Mouse (Mus musculus): ENCODE data around the gene Ctsw. TPM values are rescaled to one million over a fixed set of nuclear protein-coding genes. Genes with fewer than 3 reads are reported as not detected.

Ctsw gene
- polyA plus RNA-seq, 1 experiment: 7.2 TPM

DNA sequence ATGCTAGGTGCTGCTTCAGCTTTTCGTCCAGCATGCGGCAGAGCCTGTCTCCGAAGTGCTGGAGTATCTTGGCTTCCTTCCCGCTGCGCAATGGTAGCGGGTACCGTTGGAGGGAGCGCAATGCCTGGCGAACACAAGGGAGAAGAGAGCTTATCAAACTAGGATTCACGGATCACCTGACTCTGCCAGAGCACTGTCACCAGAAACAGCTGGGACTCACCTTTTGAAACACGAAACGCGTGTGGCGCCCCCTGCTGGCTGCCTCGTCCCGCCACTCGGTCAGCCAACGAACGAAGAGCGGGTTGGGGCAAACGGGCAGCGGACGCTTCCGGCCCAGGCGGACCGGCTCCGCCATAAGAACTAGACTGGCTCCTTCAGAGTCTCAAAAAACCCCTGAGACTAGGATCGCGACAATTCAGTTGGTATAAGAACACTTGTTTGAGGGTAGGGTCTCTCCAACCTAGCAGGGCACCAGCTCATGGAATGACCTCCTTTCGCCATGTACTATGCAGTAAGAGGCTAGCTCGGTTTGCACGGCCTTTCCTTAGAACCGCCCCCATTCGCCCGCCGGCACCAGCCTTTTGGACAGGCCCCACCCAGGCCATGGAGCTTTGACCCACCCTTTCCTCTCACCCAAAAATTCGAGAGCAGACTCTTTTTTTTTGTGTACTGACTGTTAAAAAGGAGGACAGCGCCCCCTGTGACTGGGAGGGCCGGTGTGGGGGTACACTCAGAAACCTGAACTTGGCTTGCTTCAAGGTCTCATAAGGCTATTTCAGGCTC is 19.7 kb upstream of the Ctsw start, which contains the start of gene Mus81:
Gene Mus81 (minus strand): TSS at position 635 of the 783 bp plus-strand sequence.
- peak within 1 kb of the TSS; percentile 98 for H3K4me2 ChIP-seq (ENCODE audit: low read depth)
- no peaks in the 10 kb centered on the region for H3K27me3 ChIP-seq (ENCODE audit: control insufficient read depth, insufficient read depth, insufficient read length)
- H3ac ChIP-seq (ENCODE audit: control insufficient read depth, insufficient read length): peak within 1 kb of the TSS; percentile 35
- H3K79me2 ChIP-seq (ENCODE audit: control insufficient read depth, insufficient read depth): peaks cover 36% of the 10 kb centered on the region
- H3K4me3 ChIP-seq: peak within 1 kb of the TSS; percentile 85
- TF ChIP-seq REST (IDR thresholded peaks at IDR 0.05; ENCODE audit: insufficient read depth, insufficient read length) (no peak), TCF12 (IDR thresholded peaks at IDR 0.05; ENCODE audit: insufficient read depth, poor library complexity, severe bottlenecking) (no peak), MAX (IDR thresholded peaks at IDR 0.05; ENCODE audit: low read depth) (no peak), CEBPB (IDR thresholded peaks at IDR 0.05; ENCODE audit: insufficient read depth, poor library complexity, severe bottlenecking) (no peak), SRF (IDR thresholded peaks at IDR 0.05; ENCODE audit: control insufficient read depth, insufficient read length, low read depth) (peak; percentile 33), E2F4 (IDR thresholded peaks at IDR 0.05; ENCODE audit: insufficient read depth) (no peak), MYOG (IDR thresholded peaks at IDR 0.05; ENCODE audit: control insufficient read depth in 1 of 3, insufficient read depth in 1 of 3, insufficient read length in 2 of 3, low read depth in 2 of 3) (peak; percentile 36 to 80 (median 46)), MYOD1 (IDR thresholded peaks at IDR 0.05; ENCODE audit: control insufficient read depth in 1 of 3, insufficient read length in 2 of 3, low read depth in 2 of 3) (peak in 1 of 3 experiments; percentile 81), POLR2A (IDR thresholded peaks at IDR 0.05; ENCODE audit: insufficient read length, low read depth) (peak; percentile 84), TCF3 (IDR thresholded peaks at IDR 0.05; ENCODE audit: insufficient read length, low read depth) (no peak), POLR2AphosphoS2 (IDR thresholded peaks at IDR 0.05; ENCODE audit: insufficient read length, low read depth) (peak; percentile 79), USF1 (IDR thresholded peaks at IDR 0.05; ENCODE audit: low read depth) (peak; percentile 14)
- H3K36me3 ChIP-seq (ENCODE audit: control insufficient read depth, insufficient read depth): peaks cover 28% of the 10 kb centered on the region

DNA sequence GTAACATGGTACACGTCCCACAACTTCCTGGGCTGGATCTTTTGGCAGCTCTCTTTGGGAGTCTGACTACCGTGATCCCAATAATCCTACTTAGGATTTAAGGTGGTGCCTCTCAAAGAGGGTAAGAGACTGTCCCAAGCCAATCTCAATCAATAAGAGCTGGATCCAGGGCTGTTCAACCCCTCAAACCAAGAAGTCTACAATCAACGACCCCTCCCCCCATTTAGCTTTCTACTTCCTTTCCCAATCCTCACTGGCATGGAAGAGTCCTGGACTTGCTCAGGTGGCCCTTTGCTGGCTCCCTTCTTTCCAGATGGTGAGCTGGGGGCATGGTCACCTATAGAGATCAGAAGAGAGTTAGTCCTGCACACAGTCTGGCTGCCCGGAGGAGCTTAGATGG is 18.5 kb upstream of the Ctsw start:
- H3K27me3 ChIP-seq (ENCODE audit: control insufficient read depth, insufficient read depth, insufficient read length): no peaks in the 10 kb centered on the region
- peaks cover 24% of the 10 kb centered on the region for H3K79me2 ChIP-seq (ENCODE audit: control insufficient read depth, insufficient read depth)
- no peak for TF ChIP-seq MAX (IDR thresholded peaks at IDR 0.05; ENCODE audit: low read depth)
- no peak for TF ChIP-seq USF1 (IDR thresholded peaks at IDR 0.05; ENCODE audit: low read depth)
- no peak for TF ChIP-seq SRF (IDR thresholded peaks at IDR 0.05; ENCODE audit: control insufficient read depth, insufficient read length, low read depth)
- TF ChIP-seq MYOG (IDR thresholded peaks at IDR 0.05; ENCODE audit: control insufficient read depth in 1 of 3, insufficient read depth in 1 of 3, insufficient read length in 2 of 3, low read depth in 2 of 3): no peak
- no peak for TF ChIP-seq POLR2A (IDR thresholded peaks at IDR 0.05; ENCODE audit: insufficient read length, low read depth)
- no peak for TF ChIP-seq TCF3 (IDR thresholded peaks at IDR 0.05; ENCODE audit: insufficient read length, low read depth)
- TF ChIP-seq REST (IDR thresholded peaks at IDR 0.05; ENCODE audit: insufficient read depth, insufficient read length): no peak
- no peak for TF ChIP-seq MYOD1 (IDR thresholded peaks at IDR 0.05; ENCODE audit: control insufficient read depth in 1 of 3, insufficient read length in 2 of 3, low read depth in 2 of 3)
- TF ChIP-seq POLR2AphosphoS2 (IDR thresholded peaks at IDR 0.05; ENCODE audit: insufficient read length, low read depth): no peak
- TF ChIP-seq TCF12 (IDR thresholded peaks at IDR 0.05; ENCODE audit: insufficient read depth, poor library complexity, severe bottlenecking): no peak
- TF ChIP-seq CEBPB (IDR thresholded peaks at IDR 0.05; ENCODE audit: insufficient read depth, poor library complexity, severe bottlenecking): no peak
- no peak for TF ChIP-seq E2F4 (IDR thresholded peaks at IDR 0.05; ENCODE audit: insufficient read depth)
- H3K4me3 ChIP-seq: peak overlapping the region; percentile 85
- H3K4me2 ChIP-seq (ENCODE audit: low read depth): peak overlapping the region; percentile 82
- H3ac ChIP-seq (ENCODE audit: control insufficient read depth, insufficient read length): no peak overlapping the region
- peaks cover 19% of the 10 kb centered on the region for H3K36me3 ChIP-seq (ENCODE audit: control insufficient read depth, insufficient read depth)

DNA sequence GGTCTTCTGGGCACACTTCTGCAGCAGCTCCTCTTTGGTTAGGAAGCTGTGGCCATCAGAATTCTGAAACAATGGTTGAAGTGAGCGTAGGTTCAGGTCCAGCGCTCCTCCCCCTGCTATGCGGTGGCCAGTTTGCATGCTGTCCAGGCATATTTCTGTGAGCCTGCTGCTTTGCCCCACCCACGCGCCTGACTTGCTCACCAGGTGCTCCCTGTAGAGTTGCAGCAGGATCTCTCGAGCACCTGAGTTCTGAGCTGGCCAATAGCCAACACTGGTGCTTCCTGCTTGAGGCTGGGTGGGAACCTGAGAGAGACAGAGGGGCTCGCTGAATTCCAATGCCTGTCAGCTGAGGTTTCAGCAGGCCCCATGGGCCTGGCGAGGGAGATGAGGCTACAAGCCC is 18.0 kb upstream of the Ctsw start:
- Histone ChIP-seq H3K4me3 (peak overlapping the region; percentile 85), H3K79me2 (ENCODE audit: control insufficient read depth, insufficient read depth) (peaks cover 19% of the 10 kb centered on the region), H3K4me2 (ENCODE audit: low read depth) (peak overlapping the region; percentile 82), H3K36me3 (ENCODE audit: control insufficient read depth, insufficient read depth) (peaks cover 18% of the 10 kb centered on the region), H3K27me3 (ENCODE audit: control insufficient read depth, insufficient read depth, insufficient read length) (no peaks in the 10 kb centered on the region), H3ac (ENCODE audit: control insufficient read depth, insufficient read length) (no peak overlapping the region)
- TF ChIP-seq USF1 (IDR thresholded peaks at IDR 0.05; ENCODE audit: low read depth): no peak
- no peak for TF ChIP-seq TCF3 (IDR thresholded peaks at IDR 0.05; ENCODE audit: insufficient read length, low read depth)
- no peak for TF ChIP-seq TCF12 (IDR thresholded peaks at IDR 0.05; ENCODE audit: insufficient read depth, poor library complexity, severe bottlenecking)
- no peak for TF ChIP-seq POLR2A (IDR thresholded peaks at IDR 0.05; ENCODE audit: insufficient read length, low read depth)
- TF ChIP-seq MYOD1 (IDR thresholded peaks at IDR 0.05; ENCODE audit: control insufficient read depth in 1 of 3, insufficient read length in 2 of 3, low read depth in 2 of 3): no peak
- TF ChIP-seq REST (IDR thresholded peaks at IDR 0.05; ENCODE audit: insufficient read depth, insufficient read length): no peak
- no peak for TF ChIP-seq MAX (IDR thresholded peaks at IDR 0.05; ENCODE audit: low read depth)
- peak; percentile 63 for TF ChIP-seq POLR2AphosphoS2 (IDR thresholded peaks at IDR 0.05; ENCODE audit: insufficient read length, low read depth)

DNA sequence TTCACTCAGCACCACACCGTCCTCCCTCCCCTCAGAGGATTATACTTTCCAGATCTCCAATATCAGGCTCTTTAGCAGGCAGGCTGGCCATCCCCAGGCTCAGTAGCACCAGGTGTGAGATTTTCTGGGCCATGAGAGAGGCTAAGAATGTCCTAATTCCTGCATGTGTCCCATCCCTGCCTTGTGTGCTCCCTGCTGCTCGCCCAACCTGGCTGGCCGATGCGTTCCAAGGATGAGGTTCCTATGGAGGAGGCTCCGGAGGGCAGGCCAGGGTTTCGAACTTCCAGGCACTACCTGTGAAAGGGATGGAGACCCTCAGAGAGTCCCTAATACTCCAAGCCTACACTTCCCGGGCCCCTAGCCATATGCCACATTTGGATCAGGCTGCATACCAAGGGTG is 17.5 kb upstream of the Ctsw start:
- H3K36me3 ChIP-seq (ENCODE audit: control insufficient read depth, insufficient read depth): peaks cover 22% of the 10 kb centered on the region

More for the DNA sequence above, 17.5 kb upstream of the Ctsw start:
- Histone ChIP-seq H3ac (ENCODE audit: control insufficient read depth, insufficient read length) (no peak overlapping the region), H3K27me3 (ENCODE audit: control insufficient read depth, insufficient read depth, insufficient read length) (no peaks in the 10 kb centered on the region), H3K4me3 (no peak overlapping the region), H3K4me2 (ENCODE audit: low read depth) (no peak overlapping the region), H3K79me2 (ENCODE audit: control insufficient read depth, insufficient read depth) (peaks cover 15% of the 10 kb centered on the region)
- TF ChIP-seq TCF12 (IDR thresholded peaks at IDR 0.05; ENCODE audit: insufficient read depth, poor library complexity, severe bottlenecking) (no peak), SRF (IDR thresholded peaks at IDR 0.05; ENCODE audit: control insufficient read depth, insufficient read length, low read depth) (no peak), E2F4 (IDR thresholded peaks at IDR 0.05; ENCODE audit: insufficient read depth) (no peak), CEBPB (IDR thresholded peaks at IDR 0.05; ENCODE audit: insufficient read depth, poor library complexity, severe bottlenecking) (no peak), POLR2AphosphoS2 (IDR thresholded peaks at IDR 0.05; ENCODE audit: insufficient read length, low read depth) (no peak), REST (IDR thresholded peaks at IDR 0.05; ENCODE audit: insufficient read depth, insufficient read length) (no peak), POLR2A (IDR thresholded peaks at IDR 0.05; ENCODE audit: insufficient read length, low read depth) (no peak), MYOG (IDR thresholded peaks at IDR 0.05; ENCODE audit: control insufficient read depth in 1 of 3, insufficient read depth in 1 of 3, insufficient read length in 2 of 3, low read depth in 2 of 3) (no peak), MYOD1 (IDR thresholded peaks at IDR 0.05; ENCODE audit: control insufficient read depth in 1 of 3, insufficient read length in 2 of 3, low read depth in 2 of 3) (no peak), TCF3 (IDR thresholded peaks at IDR 0.05; ENCODE audit: insufficient read length, low read depth) (no peak), USF1 (IDR thresholded peaks at IDR 0.05; ENCODE audit: low read depth) (no peak), MAX (IDR thresholded peaks at IDR 0.05; ENCODE audit: low read depth) (no peak)
